Mouse (Mus musculus) hindbrain, embryonic 15.5 days (tissue): ENCODE data around the gene Defa22. TPM values are rescaled to one million over a fixed set of nuclear protein-coding genes. Genes with fewer than 3 reads are reported as not detected.
"Not testable (repeated sequence)": the region's sequence is repeated elsewhere in the genome, so short reads cannot be mapped to it uniquely, and the experiment has no call there.

ENCODE experiments used
- ATAC-seq: fragments of 200-750 bp; cut with Nextera tagmentation; 2 replicates; pipeline ENCODE4 v1.8.0; 2017; ENCODE audit warnings: low read depth, moderate number of reproducible peaks, moderate TSS enrichment; ENCODE audit not compliant: low FRiP score
- H3K27ac ChIP-seq: fragments of 300-500 bp; sonication (generic); replicated peaks from 2 replicates; pipeline ENCODE4 v1.5.1; 2015; ENCODE audit warnings: mild to moderate bottlenecking, inconsistent platforms
- H3K27me3 ChIP-seq: fragments of 300-500 bp; sonication (generic); 2 replicates; pipeline ENCODE4 v1.6.1; 2015; ENCODE audit warnings: control low read depth, inconsistent platforms
- H3K36me3 ChIP-seq: fragments of 300-500 bp; sonication (generic); 2 replicates; pipeline ENCODE4 v1.6.1; 2015; ENCODE audit warnings: control low read depth, inconsistent platforms
- H3K4me1 ChIP-seq: fragments of 300-500 bp; sonication (generic); replicated peaks from 2 replicates; pipeline ENCODE4 v1.6.1; 2015; ENCODE audit warnings: control low read depth, inconsistent platforms
- H3K4me2 ChIP-seq: fragments of 300-500 bp; sonication (generic); 2 replicates; pipeline ENCODE4 v1.6.1; 2015; ENCODE audit warnings: moderate library complexity, mild to moderate bottlenecking, inconsistent platforms
- H3K4me3 ChIP-seq: fragments of 300-500 bp; sonication (generic); 2 replicates; pipeline ENCODE4 v1.5.1; 2015; ENCODE audit warnings: mild to moderate bottlenecking, inconsistent platforms
- H3K9ac ChIP-seq: fragments of 300-500 bp; sonication (generic); 2 replicates; pipeline ENCODE4 v1.6.1; 2015; ENCODE audit warnings: inconsistent platforms
- H3K9me3 ChIP-seq: fragments of 300-500 bp; sonication (generic); 2 replicates; pipeline ENCODE4 v1.6.1; 2016; ENCODE audit warnings: control low read depth, inconsistent platforms
- WGBS: fragments of 180-500 bp; shearing (Covaris S2); methylation state at CpG from one replicate; pipeline ENCODE4 v1.1.7; 2015; 5-methylcytosine and 5-hydroxymethylcytosine counted together
- polyA plus RNA-seq: library from polyadenylated mRNA; unstranded; fragments of >200 nt; fragmentation: Nextera tagmentation; extraction: Ambion mirVana; gene quantifications from 2 replicates; pipeline ENCODE4 v1.2.1, GENCODE M21; 2015

Defa22 gene
- polyA plus RNA-seq = not detected in 2 replicates

GRCm38 (mm10) chr8:21161977-21162376, at the start of gene Defa22:
Gene Defa22, plus strand, starts transcription at chr8:21162277.
- H3K27ac ChIP-seq, H3K4me1 ChIP-seq, H3K36me3 ChIP-seq, H3K4me2 ChIP-seq, ATAC-seq, H3K9ac ChIP-seq, H3K27me3 ChIP-seq, H3K9me3 ChIP-seq, H3K4me3 ChIP-seq: not testable (repeated sequence)
- no CpG with 5 or more reads among the region's 1 CpGs for WGBS

- not testable (repeated sequence) for ATAC-seq
Observed at GRCm38 (mm10) chr8:21134342-21134741, 27.7 kb upstream of the Defa22 start, which contains the start of gene Defa30. Gene Defa30, plus strand, starts transcription at chr8:21134642.

DNA sequence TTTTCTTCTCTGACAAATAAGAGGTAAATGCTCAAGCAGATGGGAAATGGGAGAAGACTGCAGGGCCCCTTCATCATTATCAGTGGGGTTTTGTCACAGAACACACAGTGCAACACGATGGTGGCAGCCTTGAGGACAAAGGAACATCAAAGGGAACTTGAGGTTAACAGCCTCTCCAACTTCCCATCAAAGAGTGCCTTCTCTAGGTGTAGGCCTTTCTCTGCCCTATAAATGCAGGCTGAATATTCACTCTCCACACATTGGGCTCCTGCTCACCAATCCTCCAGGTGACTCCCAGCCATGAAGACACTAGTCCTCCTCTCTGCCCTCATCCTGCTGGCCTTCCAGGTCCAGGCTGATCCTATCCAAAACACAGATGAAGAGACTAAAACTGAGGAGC, 29.2 kb downstream of the Defa22 start, which contains the start of gene Defa31:
Gene Defa31 (plus strand): TSS at position 301 of the 400 bp plus-strand sequence.
- ATAC-seq, H3K9me3 ChIP-seq, H3K4me2 ChIP-seq, H3K36me3 ChIP-seq, H3K4me3 ChIP-seq, H3K27me3 ChIP-seq, H3K27ac ChIP-seq, H3K4me1 ChIP-seq, H3K9ac ChIP-seq: not testable (repeated sequence)
- no CpG with 5 or more reads among the region's 1 CpGs for WGBS

More at GRCm38 (mm10) chr8:21134342-21134741, 27.7 kb upstream of the Defa22 start, which contains the start of gene Defa30:
- H3K27me3 ChIP-seq, H3K36me3 ChIP-seq, H3K27ac ChIP-seq, H3K4me2 ChIP-seq, H3K4me3 ChIP-seq, H3K4me1 ChIP-seq, H3K9me3 ChIP-seq, H3K9ac ChIP-seq: not testable (repeated sequence)
- 62% methylated on average over 3 of the region's 3 CpGs for WGBS

DNA sequence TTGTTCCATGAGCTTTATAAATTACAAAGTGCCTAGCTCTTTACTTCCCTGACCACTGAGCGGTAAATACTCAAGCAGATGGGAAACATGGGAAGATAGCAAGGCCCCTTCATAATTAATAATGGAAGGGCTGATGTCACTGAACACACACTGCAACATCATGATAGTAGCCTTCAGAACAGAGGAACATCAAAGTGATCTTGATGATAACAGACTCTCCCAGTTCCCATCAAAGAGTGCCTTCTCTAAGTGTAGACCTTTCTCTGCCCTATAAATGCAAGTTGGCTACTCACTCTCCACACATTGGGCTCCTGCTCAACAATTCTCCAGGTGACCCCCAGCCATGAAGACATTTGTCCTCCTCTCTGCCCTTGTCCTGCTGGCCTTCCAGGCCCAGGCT, 39.2 kb downstream of the Defa22 start, which contains the start of gene Gm15293:
Gene Gm15293 (plus strand): TSS at position 301 of the 400 bp plus-strand sequence.
- not testable (repeated sequence) for H3K4me2 ChIP-seq, H3K4me3 ChIP-seq, ATAC-seq, H3K9me3 ChIP-seq, H3K27ac ChIP-seq, H3K27me3 ChIP-seq, H3K36me3 ChIP-seq, H3K4me1 ChIP-seq, H3K9ac ChIP-seq
- WGBS = no CpG with 5 or more reads among the region's 1 CpGs

Other genes with a start within 250 kb of the Defa22 start
- gene Gm6040, start 240.2 kb upstream of the Defa22 start, polyA plus RNA-seq = not detected in 2 replicates
- gene AY761185, start 217.6 kb upstream of the Defa22 start, polyA plus RNA-seq = not detected in 2 replicates
- not detected in 2 replicates for gene Defa21, start 136.7 kb upstream of the Defa22 start, polyA plus RNA-seq
- gene Defa23, start 107.2 kb upstream of the Defa22 start, polyA plus RNA-seq = not detected in 2 replicates
- not detected in 2 replicates for gene Defa35, start 97.2 kb upstream of the Defa22 start, polyA plus RNA-seq
- not detected in 2 replicates for gene Defa25, start 77.8 kb upstream of the Defa22 start, polyA plus RNA-seq
- not detected in 2 replicates for gene Gm14851, start 66.2 kb upstream of the Defa22 start, polyA plus RNA-seq
- not detected in 2 replicates for gene Defa30, start 27.6 kb upstream of the Defa22 start, polyA plus RNA-seq
- not detected in 2 replicates for gene Defa31, start 29.3 kb downstream of the Defa22 start, polyA plus RNA-seq
- gene Gm15293, start 39.3 kb downstream of the Defa22 start, polyA plus RNA-seq = not detected in 2 replicates
- gene Gm15292, start 87.5 kb downstream of the Defa22 start, polyA plus RNA-seq = not detected in 2 replicates
- gene Defa27, start 153.3 kb downstream of the Defa22 start, polyA plus RNA-seq = not detected in 2 replicates
- not detected in 2 replicates for gene Defa29, start 164.7 kb downstream of the Defa22 start, polyA plus RNA-seq
- gene Defa2, start 216.2 kb downstream of the Defa22 start, polyA plus RNA-seq = not detected in 2 replicates
- gene Defa33, start 229.5 kb downstream of the Defa22 start, polyA plus RNA-seq = not detected in 2 replicates